Mouse (Mus musculus): Measurements from ENCODE around the gene Srgn. TPM values are rescaled to one million over a fixed set of nuclear protein-coding genes. Genes with fewer than 3 reads are reported as not detected.

The Srgn gene
- polyA plus RNA-seq (2012; fragmentation: generic; extraction: Trizol) = not detected
- long read RNA-seq, experiment 1, partial matches to known transcripts = 0 of 1 reads
- long read RNA-seq, experiment 1, other reads (novel, unspliced or antisense) = 0 of 1 reads
- long read RNA-seq, experiment 2 = 0 reads

DNA sequence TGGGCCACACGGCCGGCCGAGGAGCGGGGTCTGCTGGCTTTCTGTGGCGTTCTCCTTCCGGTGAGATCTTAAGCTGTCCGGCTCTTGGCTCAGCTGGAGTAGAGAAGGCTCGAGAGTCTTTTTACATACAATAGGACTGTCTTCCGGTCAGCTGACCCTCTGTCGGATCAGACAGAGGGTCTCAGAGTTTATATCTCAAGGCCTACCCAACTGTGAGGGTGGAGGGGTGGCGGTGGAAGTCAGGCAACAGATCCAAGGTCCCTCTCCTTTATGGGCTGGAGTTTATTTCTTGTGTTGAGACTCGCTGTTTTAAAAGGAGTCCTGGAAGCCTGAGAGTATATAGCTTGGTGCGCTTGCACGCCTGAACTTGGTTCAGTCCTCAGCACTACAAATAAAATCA is at the start of gene Srgn:
TSS of gene Srgn (minus strand) at position 101 of the 400 bp plus-strand sequence.
- Histone ChIP-seq H3ac (ENCODE audit: control insufficient read depth, insufficient read length, low read depth) (no peak within 1 kb of the TSS), H3K27me3 (ENCODE audit: control insufficient read depth, insufficient read depth, insufficient read length) (peaks cover 14% of the 10 kb centered on the region), H3K79me3 (ENCODE audit: low read depth) (no peaks in the 10 kb centered on the region), H3K36me3 (ENCODE audit: control insufficient read depth, insufficient read depth) (no peaks in the 10 kb centered on the region), H3K79me2 (ENCODE audit: control insufficient read depth, insufficient read depth) (no peaks in the 10 kb centered on the region), H3K4me3 (ENCODE audit: insufficient read depth, poor library complexity, severe bottlenecking) (no peak within 1 kb of the TSS)
- no peak for TF ChIP-seq USF1 (IDR thresholded peaks at IDR 0.05; ENCODE audit: low read depth)
- no peak for TF ChIP-seq MYOG (IDR thresholded peaks at IDR 0.05; ENCODE audit: control insufficient read depth, extremely low read depth, insufficient read length)
- TF ChIP-seq MAX (IDR thresholded peaks at IDR 0.05) = no peak
- no peak for TF ChIP-seq CEBPB (IDR thresholded peaks at IDR 0.05; ENCODE audit: low read depth)

DNA sequence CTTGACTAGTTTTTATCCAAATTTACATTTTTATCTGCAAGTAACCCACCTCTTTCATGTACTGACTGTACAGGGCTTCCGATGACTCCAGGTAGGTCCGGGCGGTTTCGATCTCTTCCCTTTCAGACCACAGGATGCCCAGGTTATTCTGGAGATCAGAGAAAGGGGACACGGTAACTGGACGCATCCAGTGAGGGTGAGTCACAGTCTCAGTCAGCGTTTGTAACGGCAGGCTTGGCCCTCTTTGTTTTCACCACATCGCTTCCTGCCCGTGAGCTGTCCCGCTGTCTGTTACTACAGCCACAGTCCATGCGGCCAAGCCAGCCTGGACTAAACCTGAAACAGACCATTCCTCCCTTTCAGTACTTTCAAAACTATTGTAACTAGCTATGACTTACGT is 47.8 kb upstream of the Srgn start:
- Histone ChIP-seq H3K4me3 (ENCODE audit: insufficient read depth, poor library complexity, severe bottlenecking) (no peak overlapping the region), H3K79me3 (ENCODE audit: low read depth) (peaks cover 16% of the 10 kb centered on the region), H3K79me2 (ENCODE audit: control insufficient read depth, insufficient read depth) (peaks cover 28% of the 10 kb centered on the region), H3ac (ENCODE audit: control insufficient read depth, insufficient read length, low read depth) (no peak overlapping the region), H3K27me3 (ENCODE audit: control insufficient read depth, insufficient read depth, insufficient read length) (no peaks in the 10 kb centered on the region), H3K36me3 (ENCODE audit: control insufficient read depth, insufficient read depth) (peaks cover 41% of the 10 kb centered on the region)
- TF ChIP-seq FOSL1 (IDR thresholded peaks at IDR 0.05; ENCODE audit: insufficient read depth, low read length, poor library complexity, severe bottlenecking) = no peak
- no peak for TF ChIP-seq MAX (IDR thresholded peaks at IDR 0.05)
- TF ChIP-seq USF1 (IDR thresholded peaks at IDR 0.05; ENCODE audit: low read depth) = no peak
- TF ChIP-seq CEBPB (IDR thresholded peaks at IDR 0.05; ENCODE audit: low read depth) = no peak
- no peak for TF ChIP-seq MYOG (IDR thresholded peaks at IDR 0.05; ENCODE audit: control insufficient read depth, extremely low read depth, insufficient read length)
- no peak for TF ChIP-seq CTCF (IDR thresholded peaks at IDR 0.05; ENCODE audit: control insufficient read depth, insufficient read depth, insufficient read length)

DNA sequence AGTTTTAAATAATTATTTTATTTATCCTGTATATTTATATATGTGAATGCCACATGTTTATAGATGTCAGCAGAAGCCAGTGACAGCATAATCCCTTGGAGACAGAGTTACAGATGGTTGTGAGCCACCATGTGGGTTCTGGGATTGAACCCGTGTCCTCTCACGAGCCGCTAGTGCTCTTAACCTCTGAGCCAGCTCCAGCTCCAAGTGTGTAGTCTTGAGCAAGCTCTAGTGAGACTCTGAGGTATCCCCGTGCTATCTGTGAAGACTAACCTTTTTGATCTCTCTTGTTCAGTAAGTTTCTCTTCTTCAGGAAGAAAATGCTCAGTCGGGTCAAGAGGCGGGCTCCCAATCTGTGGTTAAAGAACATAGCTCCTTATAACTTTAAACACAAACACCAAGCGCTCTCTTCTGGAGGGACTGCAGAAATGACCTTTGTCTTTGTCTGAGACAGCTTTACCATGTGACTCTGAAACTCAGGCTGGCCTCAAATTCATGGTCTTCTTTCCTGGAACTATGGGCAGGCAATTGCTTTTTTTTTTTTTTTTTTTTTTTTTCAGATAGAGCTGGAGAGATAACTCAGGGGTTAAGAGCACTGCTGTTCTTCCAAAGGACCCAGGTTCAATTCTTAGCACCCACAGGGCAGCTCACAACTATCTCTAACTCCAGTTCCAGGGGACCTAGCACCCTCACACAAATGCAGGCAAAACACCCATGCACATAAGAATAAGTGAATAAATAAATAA is 43.0 kb upstream of the Srgn start:
- H3ac ChIP-seq (ENCODE audit: control insufficient read depth, insufficient read length, low read depth) = no peak overlapping the region
- H3K36me3 ChIP-seq (ENCODE audit: control insufficient read depth, insufficient read depth) = peaks cover 74% of the 10 kb centered on the region
- no peak overlapping the region for H3K4me3 ChIP-seq (ENCODE audit: insufficient read depth, poor library complexity, severe bottlenecking)

GRCm38 (mm10) chr10:62568861-62569260 is 41.6 kb upstream of the Srgn start:
- Histone ChIP-seq H3ac (ENCODE audit: control insufficient read depth, insufficient read length, low read depth) (no peak overlapping the region), H3K27me3 (ENCODE audit: control insufficient read depth, insufficient read depth, insufficient read length) (no peaks in the 10 kb centered on the region), H3K79me3 (ENCODE audit: low read depth) (no peaks in the 10 kb centered on the region), H3K4me3 (ENCODE audit: insufficient read depth, poor library complexity, severe bottlenecking) (no peak overlapping the region), H3K36me3 (ENCODE audit: control insufficient read depth, insufficient read depth) (peaks cover 73% of the 10 kb centered on the region), H3K79me2 (ENCODE audit: control insufficient read depth, insufficient read depth) (no peaks in the 10 kb centered on the region)
- TF ChIP-seq USF1 (IDR thresholded peaks at IDR 0.05; ENCODE audit: low read depth) (no peak), CEBPB (IDR thresholded peaks at IDR 0.05; ENCODE audit: low read depth) (no peak), MYOD1 (IDR thresholded peaks at IDR 0.05; ENCODE audit: control insufficient read depth, insufficient read length, low read depth) (no peak)

More for the DNA sequence above, 43.0 kb upstream of the Srgn start:
- no peaks in the 10 kb centered on the region for H3K27me3 ChIP-seq (ENCODE audit: control insufficient read depth, insufficient read depth, insufficient read length)
- TF ChIP-seq MAX (IDR thresholded peaks at IDR 0.05) (no peak), CTCF (IDR thresholded peaks at IDR 0.05; ENCODE audit: control insufficient read depth, insufficient read depth, insufficient read length) (no peak), MYOG (IDR thresholded peaks at IDR 0.05; ENCODE audit: control insufficient read depth, extremely low read depth, insufficient read length) (no peak), CEBPB (IDR thresholded peaks at IDR 0.05; ENCODE audit: low read depth) (no peak), USF1 (IDR thresholded peaks at IDR 0.05; ENCODE audit: low read depth) (no peak), FOSL1 (IDR thresholded peaks at IDR 0.05; ENCODE audit: insufficient read depth, low read length, poor library complexity, severe bottlenecking) (no peak), MYOD1 (IDR thresholded peaks at IDR 0.05; ENCODE audit: control insufficient read depth, insufficient read length, low read depth) (no peak)
- no peaks in the 10 kb centered on the region for H3K79me3 ChIP-seq (ENCODE audit: low read depth)
- H3K79me2 ChIP-seq (ENCODE audit: control insufficient read depth, insufficient read depth) = no peaks in the 10 kb centered on the region

DNA sequence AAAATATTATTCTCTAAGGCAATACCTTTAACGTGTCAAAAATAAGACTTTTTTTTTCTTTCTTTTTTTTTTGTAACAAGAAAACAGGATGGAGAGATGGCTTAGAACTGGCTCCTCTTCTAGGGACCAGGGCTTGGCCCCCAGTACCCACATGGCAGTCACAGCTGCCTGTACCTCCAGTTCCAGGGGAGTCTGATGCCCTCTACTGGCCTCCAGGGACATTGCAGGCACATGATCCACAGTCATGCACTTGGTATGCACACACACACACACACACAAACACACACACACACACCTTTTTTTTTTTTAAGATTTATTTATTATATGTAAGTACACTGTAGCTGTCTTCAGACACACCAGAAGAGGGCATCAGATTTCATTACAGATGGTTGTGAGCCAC is 30.5 kb upstream of the Srgn start:
- no peaks in the 10 kb centered on the region for H3K79me2 ChIP-seq (ENCODE audit: control insufficient read depth, insufficient read depth)
- TF ChIP-seq MAX (IDR thresholded peaks at IDR 0.05) (no peak), CEBPB (IDR thresholded peaks at IDR 0.05; ENCODE audit: low read depth) (no peak), CTCF (IDR thresholded peaks at IDR 0.05; ENCODE audit: control insufficient read depth, insufficient read depth, insufficient read length) (peak; percentile 50), FOSL1 (IDR thresholded peaks at IDR 0.05; ENCODE audit: insufficient read depth, low read length, poor library complexity, severe bottlenecking) (no peak)
- H3K27me3 ChIP-seq (ENCODE audit: control insufficient read depth, insufficient read depth, insufficient read length) = no peaks in the 10 kb centered on the region
- no peak overlapping the region for H3K4me3 ChIP-seq (ENCODE audit: insufficient read depth, poor library complexity, severe bottlenecking)
- H3ac ChIP-seq (ENCODE audit: control insufficient read depth, insufficient read length, low read depth) = no peak overlapping the region
- peaks cover 31% of the 10 kb centered on the region for H3K36me3 ChIP-seq (ENCODE audit: control insufficient read depth, insufficient read depth)
- no peaks in the 10 kb centered on the region for H3K79me3 ChIP-seq (ENCODE audit: low read depth)

DNA sequence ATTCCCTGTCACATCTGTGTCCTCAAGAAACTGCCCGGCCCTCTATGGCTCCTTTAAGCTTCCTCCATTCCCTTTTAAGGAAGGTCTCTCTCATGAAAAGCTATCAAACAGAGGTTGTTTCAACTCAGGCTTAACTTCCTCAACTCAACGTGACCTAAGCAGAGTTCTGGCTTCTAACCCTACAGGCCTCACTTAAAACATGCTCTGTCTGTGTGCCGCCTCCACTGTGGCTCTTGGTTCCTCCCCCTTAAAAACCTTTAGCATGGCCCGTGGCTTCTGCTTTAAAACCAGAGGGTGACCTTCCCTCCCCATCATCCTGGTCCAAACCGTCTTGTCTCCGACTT is 29.3 kb upstream of the Srgn start:
- Histone ChIP-seq H3K79me3 (ENCODE audit: low read depth) (no peaks in the 10 kb centered on the region), H3ac (ENCODE audit: control insufficient read depth, insufficient read length, low read depth) (no peak overlapping the region), H3K4me3 (ENCODE audit: insufficient read depth, poor library complexity, severe bottlenecking) (no peak overlapping the region), H3K36me3 (ENCODE audit: control insufficient read depth, insufficient read depth) (peaks cover 19% of the 10 kb centered on the region), H3K27me3 (ENCODE audit: control insufficient read depth, insufficient read depth, insufficient read length) (no peaks in the 10 kb centered on the region), H3K79me2 (ENCODE audit: control insufficient read depth, insufficient read depth) (no peaks in the 10 kb centered on the region)
- no peak for TF ChIP-seq USF1 (IDR thresholded peaks at IDR 0.05; ENCODE audit: low read depth)
- TF ChIP-seq CTCF (IDR thresholded peaks at IDR 0.05; ENCODE audit: control insufficient read depth, insufficient read depth, insufficient read length) = no peak
- TF ChIP-seq MYOG (IDR thresholded peaks at IDR 0.05; ENCODE audit: control insufficient read depth, extremely low read depth, insufficient read length) = no peak
- no peak for TF ChIP-seq CEBPB (IDR thresholded peaks at IDR 0.05; ENCODE audit: low read depth)
- TF ChIP-seq MYOD1 (IDR thresholded peaks at IDR 0.05; ENCODE audit: control insufficient read depth, insufficient read length, low read depth) = no peak
- no peak for TF ChIP-seq MAX (IDR thresholded peaks at IDR 0.05)
- TF ChIP-seq FOSL1 (IDR thresholded peaks at IDR 0.05; ENCODE audit: insufficient read depth, low read length, poor library complexity, severe bottlenecking) = no peak
